Mouse (Mus musculus) left cerebral cortex, postnatal 36 days (tissue): ENCODE measurements at regions not wholly inside any gene's neighbourhood (a gene's known extent, or its start where the extent isn't known, plus 50 kb on each side); places are given as distances from the start of the nearest gene placed in this dataset.
A peak's percentile ranks its signal among the peaks of the same experiment; 100 is the strongest.

ENCODE experiments used
- DNase-seq, 2 experiments: peaks; one replicate each; pipeline ENCODE4 v3.0.0; 2021 to 2022; ENCODE audit warnings: low spot score in 2 of 2, mixed read lengths in 1 of 2
- intact Hi-C: fragments of 180-260 bp; cut with DNase I; formaldehyde crosslinking; loops from one replicate; pipeline ENCODE4 v1.15.1; 2025

DNA sequence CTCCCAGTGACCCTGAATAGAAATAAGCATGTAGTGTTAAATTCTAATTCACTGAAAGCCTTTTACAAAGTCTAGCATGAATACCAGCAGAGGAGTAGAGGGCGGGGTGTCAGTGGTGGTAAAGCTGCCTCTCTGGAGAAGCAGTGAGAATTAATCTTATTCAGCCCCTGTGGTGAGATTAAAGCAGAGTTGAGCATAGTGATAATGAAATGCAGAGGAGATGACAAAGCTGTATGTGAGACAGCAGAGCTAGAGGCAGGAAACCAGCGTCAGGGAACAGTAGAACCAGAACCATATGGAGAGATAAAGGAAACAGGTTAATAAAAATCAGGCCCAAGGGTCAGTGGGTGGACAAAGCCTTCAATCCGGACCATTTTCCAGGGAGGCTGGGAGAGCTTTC is 1827.2 kb downstream of the Poteg start:
- intact Hi-C loops, result no loop called here
- no peak for DNase-seq

DNA sequence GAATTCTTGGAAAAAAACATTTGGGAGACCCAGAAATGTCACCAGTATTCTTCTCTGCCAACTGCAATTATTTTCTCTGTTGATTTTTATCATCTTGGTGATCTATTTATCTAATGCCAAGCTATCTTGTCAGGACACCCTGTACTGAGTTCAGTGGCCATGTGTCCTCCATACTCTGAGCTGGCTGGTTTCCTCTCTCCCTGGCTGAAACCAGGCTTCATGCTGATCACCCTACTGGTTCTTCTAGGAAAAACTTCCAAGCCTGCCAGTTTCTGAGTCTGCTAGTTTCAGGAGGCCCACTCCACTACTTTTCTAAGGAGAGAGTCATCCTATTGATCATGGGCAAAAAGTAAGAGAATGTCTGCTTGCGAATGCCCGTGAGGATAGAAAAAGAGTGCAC is 1831.2 kb downstream of the Poteg start:
- no peak for DNase-seq
- intact Hi-C loops, result no loop called here

DNA sequence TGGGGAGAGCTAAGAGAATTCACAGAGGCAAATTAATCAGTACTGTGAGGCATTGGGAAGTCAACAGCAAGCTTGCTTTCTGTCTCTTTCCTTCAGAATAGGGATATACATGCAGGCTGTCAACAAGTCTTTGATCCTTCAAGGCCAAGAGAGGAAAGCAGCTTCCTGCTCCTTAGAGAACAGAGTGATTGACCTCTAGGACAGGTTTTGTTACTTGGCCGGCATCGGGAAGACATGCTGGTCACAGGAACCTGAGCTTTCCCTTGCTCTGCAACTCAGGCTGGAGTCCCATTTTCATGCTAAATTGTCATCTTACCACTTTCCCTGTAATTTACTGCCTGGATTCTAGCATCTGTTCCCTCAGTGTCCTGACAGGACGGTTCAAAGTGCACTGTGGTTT is 1831.8 kb downstream of the Poteg start:
- intact Hi-C loops, result no loop called here

DNA sequence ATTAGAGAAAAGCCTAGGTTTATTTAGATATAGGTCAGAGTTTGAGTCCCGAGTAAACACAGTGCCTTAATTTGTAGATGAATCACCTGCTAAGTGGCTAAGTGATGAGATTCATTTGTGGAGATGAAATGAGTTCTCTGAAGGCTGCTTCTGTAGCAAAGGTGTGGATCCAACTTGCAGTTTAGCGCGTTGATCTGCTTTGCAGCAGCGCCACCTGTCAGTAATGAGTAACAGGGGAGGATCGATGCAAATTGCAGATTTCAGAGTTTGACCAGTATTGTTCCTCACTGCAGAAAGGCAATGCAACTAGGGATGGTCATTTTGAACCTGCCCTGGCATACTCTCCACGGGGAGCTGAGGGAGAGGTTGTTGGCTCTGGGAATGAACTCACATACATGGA is 1842.9 kb downstream of the Poteg start:
- peak; percentile 25 to 34 for DNase-seq

More for the DNA sequence above, 1831.8 kb downstream of the Poteg start:
- no peak for DNase-seq

More for the DNA sequence above, 1842.9 kb downstream of the Poteg start:
- intact Hi-C loops, result loop anchor here (5.0 to 10.0 kb wide), 2 partner anchors 1146 to 1613 kb away; no protein-coding TSS in a partner anchor
